Mouse (Mus musculus) pancreas, adult 10 weeks (tissue): ENCODE data around the gene Ccdc34. TPM values are rescaled to one million over a fixed set of nuclear protein-coding genes. Genes with fewer than 3 reads are reported as not detected.

Source experiments
- polyA plus RNA-seq: library from polyadenylated mRNA; stranded (reverse); fragments of 350-450 nt; fragmentation: Illumina TruSeq; extraction: RNeasy Lipid Tissue Mini Kit (QIAGEN cat#74804); gene quantifications from one replicate; pipeline ENCODE4 v1.2.3, GENCODE M21; 2015; ENCODE audit warnings: low read depth, low replicate concordance; ENCODE audit not compliant: insufficient read depth

The Ccdc34 gene
- 2.8 TPM for polyA plus RNA-seq

DNA sequence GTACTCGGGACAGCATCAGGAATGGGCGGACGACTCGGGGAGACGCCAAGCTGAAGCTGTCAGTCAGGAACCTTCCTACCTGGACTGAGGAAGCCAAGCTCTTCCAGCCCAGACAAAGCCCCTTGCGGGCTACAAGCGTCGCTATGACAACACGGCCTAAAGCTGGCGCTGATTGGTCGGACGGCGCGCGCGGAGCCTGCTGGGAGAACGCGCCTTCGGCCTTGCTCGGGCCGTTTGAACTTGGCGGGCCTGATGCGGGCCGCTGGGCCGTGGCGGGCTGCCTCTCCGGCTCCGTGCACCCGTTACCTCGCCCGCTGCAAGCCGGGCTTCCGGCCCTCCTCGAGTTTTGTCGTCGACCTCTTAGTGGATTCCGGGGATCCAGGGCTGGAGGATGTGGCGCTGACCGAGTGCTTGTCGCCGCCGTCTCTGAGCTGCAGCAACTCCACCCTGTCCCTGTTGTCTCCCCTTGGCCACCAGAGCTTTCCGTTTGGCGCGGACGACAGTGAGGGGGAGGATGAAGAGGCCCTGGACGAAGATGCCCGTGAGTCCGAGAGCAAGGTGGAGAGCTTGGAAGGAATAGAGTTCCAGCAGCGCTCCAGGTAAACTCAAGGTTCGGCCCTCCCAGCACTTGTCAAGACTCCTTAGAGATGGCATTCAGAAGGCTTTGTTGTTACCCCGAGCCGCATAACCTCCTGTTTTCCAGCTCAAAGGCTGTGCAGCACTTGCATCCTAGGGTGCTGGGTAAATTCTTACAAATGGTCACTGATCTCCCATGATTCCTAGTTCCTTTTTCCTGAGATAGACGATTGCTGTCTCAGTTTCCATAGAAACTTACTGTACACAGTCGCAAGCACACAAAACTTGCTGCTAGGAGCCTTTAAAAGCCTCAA lies at the start of gene Ccdc34:
Gene Ccdc34 (plus strand): TSS at position 202 of the 890 bp plus-strand sequence.

Other genes starting within 250 kb of the Ccdc34 start
- gene Lin7c, start 127.0 kb upstream of the Ccdc34 start, polyA plus RNA-seq: 9.8 TPM
- 4.1 TPM for gene Lgr4, start 100.2 kb upstream of the Ccdc34 start, polyA plus RNA-seq